Mouse (Mus musculus) activated CD4-positive, CD25-positive, alpha-beta regulatory T cell, adult 9 weeks (primary cell): ENCODE data around the gene Cradd. TPM values are rescaled to one million over a fixed set of nuclear protein-coding genes. Genes with fewer than 3 reads are reported as not detected.

Experiments used
- polyA plus RNA-seq: library from polyadenylated mRNA; unstranded; fragments of 100-300 nt; shearing (Covaris generic); gene quantifications from one replicate; pipeline ENCODE4 v1.2.1, GENCODE M21; 2017

The Cradd gene
- 30.5 TPM for polyA plus RNA-seq

DNA sequence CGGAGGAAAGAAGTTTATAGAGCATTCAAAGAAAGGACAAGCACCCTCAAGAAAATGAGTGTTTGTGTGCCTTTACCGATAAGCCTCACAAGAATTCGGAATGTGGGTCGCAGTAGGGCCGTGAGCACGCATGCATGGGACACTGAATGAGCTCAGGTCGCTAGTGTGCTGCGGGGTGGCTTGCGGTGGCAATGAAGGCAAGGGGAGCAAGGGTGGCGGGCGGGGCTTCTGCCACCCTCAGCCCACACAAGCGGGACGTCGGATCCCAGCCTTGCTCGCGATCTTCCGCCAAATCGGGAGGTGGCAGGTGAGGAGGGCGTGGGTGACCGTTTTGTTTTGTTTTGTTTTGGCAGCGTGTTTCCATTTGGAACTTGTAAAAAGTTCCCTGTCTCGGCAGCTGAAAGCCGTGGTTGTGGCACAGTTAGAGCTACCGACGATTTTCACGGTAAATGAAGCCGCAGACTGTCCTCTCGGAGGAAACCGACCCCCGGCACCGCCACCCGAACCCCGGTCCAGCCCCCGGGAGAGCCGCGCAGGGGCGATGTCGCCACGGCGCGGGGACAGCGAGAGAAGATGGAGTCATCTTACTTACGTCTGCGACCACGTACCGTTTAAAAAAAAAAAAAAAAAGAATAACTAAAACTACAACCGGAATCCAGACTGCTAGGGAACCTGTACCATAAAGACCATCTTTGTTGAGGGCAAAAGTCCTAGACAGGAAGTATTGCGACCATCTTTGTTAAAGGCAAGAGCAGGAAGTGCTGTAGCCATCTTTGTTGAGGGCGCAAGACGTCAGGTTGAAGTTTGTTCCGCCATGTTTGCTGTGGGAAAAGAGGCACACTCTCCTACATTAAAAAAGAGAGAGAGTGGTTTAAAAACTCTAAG is at the start of gene Cradd:
Gene Cradd (minus strand): TSS at position 741 of the 885 bp plus-strand sequence.

Other genes with a start within 250 kb of the Cradd start
- 124 TPM for gene Socs2, start 93.0 kb upstream of the Cradd start, polyA plus RNA-seq
- 179 TPM for gene Mrpl42, start 177.8 kb upstream of the Cradd start, polyA plus RNA-seq
- 337 TPM for gene Ube2n, start 191.0 kb upstream of the Cradd start, polyA plus RNA-seq
- 6.0 TPM for gene Nudt4, start 240.0 kb upstream of the Cradd start, polyA plus RNA-seq